Mouse (Mus musculus) MEL (cell line): ENCODE measurements around the gene Hipk1. TPM values are rescaled to one million over a fixed set of nuclear protein-coding genes. Genes with fewer than 3 reads are reported as not detected.

Source experiments
- DNase-seq: peaks from one replicate; pipeline ENCODE4 v3.0.0; 2011; ENCODE audit warnings: low read depth, low spot score
- H3K27ac ChIP-seq: 2 replicates; pipeline ENCODE4 v1.5.1; 2012; ENCODE audit warnings: low read depth, mild to moderate bottlenecking, control low read depth, low read length, moderate library complexity; ENCODE audit not compliant: control insufficient read depth
- H3K27me3 ChIP-seq, 2 experiments: fragments of 150-350 bp in 1 of 2; sonication (generic) in 1 of 2; 2 replicates each; pipeline ENCODE4 v1.6.1; 2012; ENCODE audit warnings: low read length in 2 of 2, mild to moderate bottlenecking in 2 of 2, improper control_type of control experiment in 1 of 2, moderate library complexity in 1 of 2; ENCODE audit not compliant: insufficient read depth in 2 of 2, control insufficient read depth in 1 of 2
- H3K36me3 ChIP-seq, 2 experiments: 2 replicates each; pipeline ENCODE4 v1.6.1; 2012 to 2014; ENCODE audit warnings: low read length in 2 of 2, improper control_type of control experiment in 1 of 2, inconsistent platforms in 1 of 2, mild to moderate bottlenecking in 1 of 2; ENCODE audit not compliant: insufficient read depth in 2 of 2, control insufficient read depth in 1 of 2
- H3K4me1 ChIP-seq, 2 experiments: fragments of 150-350 bp in 1 of 2; sonication (generic) in 1 of 2; 2 replicates each; pipeline ENCODE4 v1.6.1; 2012; ENCODE audit warnings: low read length in 2 of 2, improper control_type of control experiment in 1 of 2, mild to moderate bottlenecking in 1 of 2; ENCODE audit not compliant: insufficient read depth in 2 of 2, control insufficient read depth in 1 of 2
- H3K4me3 ChIP-seq, 2 experiments: fragments of 150-350 bp in 1 of 2; sonication (generic) in 1 of 2; 2 replicates each; pipeline ENCODE4 v1.5.1; 2012; ENCODE audit warnings: low read depth in 2 of 2, low read length in 2 of 2, mild to moderate bottlenecking in 2 of 2, moderate library complexity in 2 of 2, control low read depth in 1 of 2, improper control_type of control experiment in 1 of 2; ENCODE audit not compliant: control insufficient read depth in 1 of 2, insufficient read depth in 1 of 2
- H3K79me2 ChIP-seq: 2 replicates; pipeline ENCODE4 v1.6.1; 2012; ENCODE audit warnings: mild to moderate bottlenecking, low read length, moderate library complexity; ENCODE audit not compliant: control insufficient read depth, poor library complexity, insufficient read depth
- H3K9ac ChIP-seq: 2 replicates; pipeline ENCODE4 v1.6.1; 2012; ENCODE audit warnings: low read depth, mild to moderate bottlenecking, control low read depth, low read length, moderate library complexity; ENCODE audit not compliant: control insufficient read depth, poor library complexity, severe bottlenecking
- H3K9me3 ChIP-seq: fragments of 150-350 bp; sonication (generic); replicated peaks from 2 replicates; pipeline ENCODE4 v1.6.1; 2012; ENCODE audit warnings: mild to moderate bottlenecking, low read length, improper control_type of control experiment, moderate library complexity; ENCODE audit not compliant: insufficient read depth
- GATA1 ChIP-seq: IDR thresholded peaks from 2 replicates; pipeline ENCODE4 v1.6.1; 2011; ENCODE audit warnings: low read depth, low read length, improper control_type of control experiment
- KAT2A ChIP-seq: conservative IDR thresholded peaks from 2 replicates; pipeline ENCODE4 v1.6.1; 2012; ENCODE audit warnings: low read depth, low read length, improper control_type of control experiment, inconsistent platforms
- MAFK ChIP-seq: IDR thresholded peaks from 2 replicates; pipeline ENCODE4 v1.6.1; 2011; ENCODE audit warnings: low read depth, mild to moderate bottlenecking, low read length, improper control_type of control experiment, borderline replicate concordance
- MYB ChIP-seq: IDR thresholded peaks from 2 replicates; pipeline ENCODE4 v1.6.1; 2011; ENCODE audit warnings: mild to moderate bottlenecking, low read depth, low read length, improper control_type of control experiment
- NRF1 ChIP-seq: IDR thresholded peaks from 2 replicates; pipeline ENCODE4 v1.6.1; 2014; ENCODE audit warnings: low read depth, mild to moderate bottlenecking, inconsistent platforms, low read length, improper control_type of control experiment, moderate library complexity; ENCODE audit not compliant: poor library complexity, insufficient read depth, severe bottlenecking
- POLR2A ChIP-seq, 2 experiments: IDR thresholded peaks; 2 replicates each; pipeline ENCODE4 v1.6.1; 2011 to 2012; ENCODE audit warnings: low read length in 2 of 2, mild to moderate bottlenecking in 2 of 2, control low read depth in 1 of 2, improper control_type of control experiment in 1 of 2, low read depth in 1 of 2, moderate library complexity in 1 of 2; ENCODE audit not compliant: control insufficient read depth in 1 of 2, insufficient read depth in 1 of 2, poor library complexity in 1 of 2
- POLR2AphosphoS2 ChIP-seq: IDR thresholded peaks from 2 replicates; pipeline ENCODE4 v1.6.1; 2011; ENCODE audit warnings: low read length, improper control_type of control experiment
- RAD21 ChIP-seq: IDR thresholded peaks from 2 replicates; pipeline ENCODE4 v1.6.1; 2011; ENCODE audit warnings: mild to moderate bottlenecking, low read depth, low read length, improper control_type of control experiment
- RCOR1 ChIP-seq: IDR thresholded peaks from 2 replicates; pipeline ENCODE4 v1.6.1; 2012; ENCODE audit warnings: low read depth, mild to moderate bottlenecking, inconsistent platforms, low read length, improper control_type of control experiment
- UBTF ChIP-seq: IDR thresholded peaks from 2 replicates; pipeline ENCODE4 v1.6.1; 2012; ENCODE audit warnings: low read depth, mild to moderate bottlenecking, inconsistent platforms, low read length, improper control_type of control experiment, moderate library complexity, borderline replicate concordance; ENCODE audit not compliant: insufficient read depth
- USF1 ChIP-seq: IDR thresholded peaks from 2 replicates; pipeline ENCODE4 v1.6.1; 2014; ENCODE audit warnings: low read depth, mild to moderate bottlenecking, inconsistent platforms, low read length, improper control_type of control experiment, moderate library complexity
- USF2 ChIP-seq, 2 experiments: IDR thresholded peaks; 2 replicates each; pipeline ENCODE4 v1.6.1; 2011 to 2012; ENCODE audit warnings: improper control_type of control experiment in 2 of 2, low read length in 2 of 2, borderline replicate concordance in 1 of 2, inconsistent platforms in 1 of 2, low read depth in 1 of 2, mild to moderate bottlenecking in 1 of 2; ENCODE audit not compliant: insufficient read depth in 1 of 2
- ZKSCAN1 ChIP-seq: IDR thresholded peaks from 2 replicates; pipeline ENCODE4 v1.6.1; 2012; ENCODE audit warnings: low read depth, mild to moderate bottlenecking, inconsistent platforms, low read length, improper control_type of control experiment, moderate library complexity
- polyA plus RNA-seq, 2 experiments: library from polyadenylated mRNA; stranded (reverse) in 1 of 2; unstranded in 1 of 2; fragments of >175 nt in 1 of 2; fragments of >200 nt in 1 of 2; gene quantifications; 2 replicates each; pipeline versions ENCODE4 v1.2.1 to v1.2.4; 2012; ENCODE audit warnings: low replicate concordance in 2 of 2, low read depth in 1 of 2; ENCODE audit not compliant: insufficient read length in 2 of 2, insufficient read depth in 1 of 2, missing spikeins in 1 of 2
- total RNA-seq: library from RNA; depleted of rRNA; stranded (reverse); fragments of 300-350 nt; gene quantifications from 2 replicates; pipeline ENCODE4 v1.2.3, GENCODE M21; 2012

Hipk1 gene
- total and polyA plus RNA-seq, 3 experiments: 16.7 to 28.7 TPM; not detected in 1

DNA sequence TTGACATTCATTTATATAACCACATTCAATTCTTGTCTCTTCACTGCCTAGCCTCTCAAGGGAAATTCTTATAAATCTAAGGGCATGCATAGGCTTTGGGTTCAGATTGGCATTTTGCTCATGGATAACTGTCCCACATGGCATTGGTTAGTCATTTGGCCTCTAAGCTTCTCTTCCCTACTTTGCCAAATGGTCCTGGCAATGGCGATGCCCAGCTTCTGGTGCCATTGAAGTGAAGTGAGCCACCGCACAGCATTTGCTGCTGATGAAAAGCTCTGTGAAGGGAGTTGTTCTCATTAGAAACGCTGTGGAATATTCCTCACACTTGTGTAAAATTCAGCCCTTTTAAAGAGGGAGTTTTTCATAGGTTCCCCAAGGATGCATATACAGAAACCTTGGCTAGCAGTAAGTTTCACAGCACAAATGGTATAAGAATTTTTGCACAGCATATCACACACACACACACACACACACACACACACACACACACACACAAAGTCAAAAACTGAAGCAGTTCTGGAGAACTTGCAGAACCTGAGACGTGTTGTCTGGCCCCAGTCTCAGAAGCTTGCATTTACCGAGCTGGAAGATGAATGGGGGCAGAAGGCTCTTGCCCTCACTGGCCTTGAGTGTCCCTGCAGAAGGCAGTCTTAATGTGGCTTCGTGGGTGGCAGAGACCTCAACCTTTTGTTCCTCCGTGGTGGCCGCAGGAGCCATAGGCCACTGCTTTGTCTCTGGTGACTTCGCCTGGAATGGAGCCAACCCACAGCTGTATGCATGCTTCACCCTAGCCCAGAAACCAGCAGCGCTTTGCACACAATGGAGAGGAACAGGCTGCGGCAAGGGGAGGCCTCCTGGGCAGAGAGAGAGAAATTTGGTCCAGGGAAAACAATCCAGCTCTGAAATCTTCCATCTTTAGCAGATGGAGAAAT lies 75.3 kb downstream of the Hipk1 start:
- Histone ChIP-seq H3K4me3 (no peak overlapping the region), H3K4me1 (no peaks in the 10 kb centered on the region), H3K36me3 (no peaks in the 10 kb centered on the region), H3K79me2 (no peaks in the 10 kb centered on the region), H3K27ac (no peak overlapping the region), H3K9ac (no peak overlapping the region), H3K27me3 (peaks cover 0 to 4% of the 10 kb centered on the region in 2 experiments; a peak in 1 of 4 replicates), H3K9me3 (no peaks in the 10 kb centered on the region)
- no peak for DNase-seq
- no peak for TF ChIP-seq RCOR1
- TF ChIP-seq POLR2A (IDR thresholded peaks at IDR 0.05; ENCODE audit: control insufficient read depth in 1 of 2, insufficient read depth in 1 of 2, low read depth in 1 of 2, low read length in 2 of 2, poor library complexity in 1 of 2): no peak

DNA sequence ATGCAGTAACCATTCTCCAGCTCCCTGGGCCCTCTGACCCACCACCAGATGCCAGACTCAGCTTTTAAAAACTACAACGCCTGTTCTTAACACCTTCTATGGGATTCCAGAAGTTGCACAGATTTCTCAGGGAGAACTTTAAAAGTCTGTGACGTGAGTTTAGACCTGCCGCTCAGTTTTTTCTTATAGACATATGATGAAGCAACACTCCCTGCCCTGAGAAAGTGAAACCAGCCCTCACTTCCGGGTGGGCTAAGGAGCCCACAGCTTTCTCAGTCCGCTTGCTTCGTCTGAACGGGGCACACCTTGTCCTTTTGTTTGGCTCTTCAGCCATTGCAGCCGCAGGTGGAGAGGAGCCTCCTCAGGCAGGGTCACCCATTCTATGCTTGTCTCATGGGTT lies 76.4 kb downstream of the Hipk1 start:
- no peak overlapping the region for H3K9ac ChIP-seq
- no peaks in the 10 kb centered on the region for H3K36me3 ChIP-seq
- no peak for TF ChIP-seq GATA1
- no peak for TF ChIP-seq MAFK
- no peak for TF ChIP-seq UBTF
- TF ChIP-seq POLR2AphosphoS2: no peak
- no peak for TF ChIP-seq USF1
- TF ChIP-seq KAT2A: no peak
- no peak for TF ChIP-seq MYB
- no peak for TF ChIP-seq RAD21
- TF ChIP-seq NRF1: no peak
- H3K4me1 ChIP-seq: no peaks in the 10 kb centered on the region
- H3K79me2 ChIP-seq: no peaks in the 10 kb centered on the region
- peaks cover 0 to 4% of the 10 kb centered on the region in 2 experiments; a peak in 1 of 4 replicates for H3K27me3 ChIP-seq
- DNase-seq: no peak
- H3K4me3 ChIP-seq: no peak overlapping the region
- H3K27ac ChIP-seq: no peak overlapping the region
- no peaks in the 10 kb centered on the region for H3K9me3 ChIP-seq

DNA sequence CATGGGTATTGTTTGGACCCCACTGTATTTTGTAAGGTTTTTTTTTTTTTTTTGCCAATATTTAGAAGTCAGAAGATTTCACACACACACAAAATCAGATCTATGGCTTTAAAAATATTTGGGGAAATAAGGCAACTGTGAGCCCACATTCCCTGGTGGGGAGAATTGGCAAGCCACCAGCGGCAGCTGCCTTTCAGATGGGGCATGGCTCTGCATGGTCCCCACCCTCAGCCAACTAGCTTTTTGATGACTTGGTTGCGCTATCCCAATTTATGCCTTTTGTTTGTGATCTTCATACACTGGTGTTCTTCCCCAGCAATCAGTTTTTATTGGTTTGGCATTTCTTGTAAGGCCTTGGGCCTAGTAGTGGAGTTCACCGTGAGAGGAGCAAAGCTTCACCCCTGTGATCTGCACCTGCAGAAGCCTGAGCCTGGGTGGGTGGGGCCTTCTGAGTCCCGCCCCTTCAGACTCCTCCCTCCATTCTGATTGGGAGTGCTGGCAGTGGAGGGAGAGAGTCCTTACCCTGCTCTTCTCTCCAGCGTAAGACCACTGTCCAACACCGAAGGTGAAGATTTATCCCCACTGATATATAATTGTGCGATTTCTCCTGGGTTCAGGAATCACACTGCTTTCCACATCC lies 77.0 kb downstream of the Hipk1 start:
- DNase-seq: no peak
- H3K36me3 ChIP-seq: no peaks in the 10 kb centered on the region

More for the DNA sequence above, 77.0 kb downstream of the Hipk1 start:
- H3K27me3 ChIP-seq: peaks cover 0 to 3% of the 10 kb centered on the region in 2 experiments; a peak in 1 of 4 replicates
- H3K4me1 ChIP-seq: no peaks in the 10 kb centered on the region
- H3K4me3 ChIP-seq: no peak overlapping the region
- no peak overlapping the region for H3K27ac ChIP-seq
- no peaks in the 10 kb centered on the region for H3K79me2 ChIP-seq
- H3K9me3 ChIP-seq: no peaks in the 10 kb centered on the region
- H3K9ac ChIP-seq: no peak overlapping the region
- TF ChIP-seq USF2 (IDR thresholded peaks at IDR 0.05; ENCODE audit: borderline replicate concordance in 1 of 2, insufficient read depth in 1 of 2, low read depth in 1 of 2, low read length in 2 of 2): no peak
- no peak for TF ChIP-seq ZKSCAN1
- TF ChIP-seq, all 39 proteins: peak for 0
